Mouse (Mus musculus) ES-Bruce4 (cell line): ENCODE measurements around the gene Nsd1. TPM values are rescaled to one million over a fixed set of nuclear protein-coding genes. Genes with fewer than 3 reads are reported as not detected.

Source experiments
- H3K27ac ChIP-seq: 2 replicates; pipeline ENCODE4 v1.5.1; 2012; ENCODE audit warnings: low read length, inconsistent platforms; ENCODE audit not compliant: insufficient read depth
- H3K27me3 ChIP-seq: 2 replicates; pipeline ENCODE4 v1.6.1; 2012; ENCODE audit warnings: mild to moderate bottlenecking, low read length, inconsistent platforms; ENCODE audit not compliant: control insufficient read depth, poor library complexity, insufficient read depth, severe bottlenecking
- H3K36me3 ChIP-seq: 2 replicates; pipeline ENCODE4 v1.6.1; 2012; ENCODE audit warnings: inconsistent platforms, mild to moderate bottlenecking, low read length, moderate library complexity; ENCODE audit not compliant: control insufficient read depth, poor library complexity, insufficient read depth, severe bottlenecking
- H3K4me1 ChIP-seq: one replicate; pipeline ENCODE4 v1.8.1; 2011; ENCODE audit warnings: low read length; ENCODE audit not compliant: control insufficient read depth, insufficient read depth
- H3K4me3 ChIP-seq: 2 replicates; pipeline ENCODE4 v1.5.1; 2011; ENCODE audit warnings: low read depth, mild to moderate bottlenecking, low read length
- H3K9ac ChIP-seq: 2 replicates; pipeline ENCODE4 v1.6.1; 2012; ENCODE audit warnings: low read depth, mild to moderate bottlenecking, inconsistent platforms; ENCODE audit not compliant: poor library complexity, severe bottlenecking
- H3K9me3 ChIP-seq: replicated peaks from 2 replicates; pipeline ENCODE4 v1.6.1; 2012; ENCODE audit warnings: mild to moderate bottlenecking, low read length, inconsistent platforms; ENCODE audit not compliant: control insufficient read depth, poor library complexity, insufficient read depth, severe bottlenecking
- CTCF ChIP-seq: IDR thresholded peaks from one replicate; pipeline ENCODE4 v1.8.1; 2011; ENCODE audit warnings: low read depth, low read length
- EP300 ChIP-seq: IDR thresholded peaks from 2 replicates; pipeline ENCODE4 v1.6.1; 2011; ENCODE audit warnings: low read depth, low read length; ENCODE audit not compliant: insufficient read depth
- POLR2A ChIP-seq: IDR thresholded peaks from one replicate; pipeline ENCODE4 v1.8.1; 2011; ENCODE audit warnings: low read length; ENCODE audit not compliant: insufficient read depth
- polyA plus RNA-seq: library from polyadenylated mRNA; stranded (reverse); fragments of >200 nt; gene quantifications from 2 replicates; pipeline ENCODE4 v1.2.4, GENCODE M21; 2011; ENCODE audit warnings: low read depth; ENCODE audit not compliant: missing spikeins, insufficient read depth, insufficient read length

Nsd1 gene
- polyA plus RNA-seq, 1 experiment = 162 TPM

DNA sequence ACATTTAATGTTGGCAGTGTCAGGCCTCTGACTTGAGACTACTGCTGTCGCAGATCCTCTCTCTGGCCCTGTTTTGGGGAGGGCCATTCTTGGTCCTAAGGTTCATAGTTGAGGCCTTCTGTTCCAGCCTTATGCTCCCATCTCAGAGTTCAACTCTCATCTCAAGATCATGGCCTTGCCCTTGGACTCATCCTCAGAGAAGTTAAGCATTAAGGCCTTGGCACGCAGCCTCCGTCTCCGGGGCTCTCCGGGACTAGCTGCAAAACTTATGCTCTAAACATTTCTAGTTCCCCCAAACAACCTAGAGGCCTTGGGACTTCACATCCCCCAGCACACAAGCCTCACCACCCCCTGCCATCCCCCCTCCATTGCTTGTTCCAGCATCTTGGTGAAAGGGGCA is 41.3 kb upstream of the Nsd1 start:
- no peaks in the 10 kb centered on the region for H3K36me3 ChIP-seq
- no peaks in the 10 kb centered on the region for H3K27me3 ChIP-seq
- peaks cover 5% of the 10 kb centered on the region for H3K4me1 ChIP-seq
- no peak overlapping the region for H3K27ac ChIP-seq
- no peak overlapping the region for H3K9ac ChIP-seq
- TF ChIP-seq POLR2A (no peak), CTCF (no peak), EP300 (no peak)
- no peaks in the 10 kb centered on the region for H3K9me3 ChIP-seq
- H3K4me3 ChIP-seq = no peak overlapping the region

GRCm38 (mm10) chr13:55168958-55169369 is 40.6 kb upstream of the Nsd1 start:
- Histone ChIP-seq H3K9me3 (no peaks in the 10 kb centered on the region), H3K36me3 (no peaks in the 10 kb centered on the region), H3K4me1 (peaks cover 5% of the 10 kb centered on the region), H3K27ac (no peak overlapping the region), H3K4me3 (no peak overlapping the region), H3K9ac (no peak overlapping the region), H3K27me3 (no peaks in the 10 kb centered on the region)
- TF ChIP-seq POLR2A = no peak
- TF ChIP-seq CTCF = no peak
- no peak for TF ChIP-seq EP300

DNA sequence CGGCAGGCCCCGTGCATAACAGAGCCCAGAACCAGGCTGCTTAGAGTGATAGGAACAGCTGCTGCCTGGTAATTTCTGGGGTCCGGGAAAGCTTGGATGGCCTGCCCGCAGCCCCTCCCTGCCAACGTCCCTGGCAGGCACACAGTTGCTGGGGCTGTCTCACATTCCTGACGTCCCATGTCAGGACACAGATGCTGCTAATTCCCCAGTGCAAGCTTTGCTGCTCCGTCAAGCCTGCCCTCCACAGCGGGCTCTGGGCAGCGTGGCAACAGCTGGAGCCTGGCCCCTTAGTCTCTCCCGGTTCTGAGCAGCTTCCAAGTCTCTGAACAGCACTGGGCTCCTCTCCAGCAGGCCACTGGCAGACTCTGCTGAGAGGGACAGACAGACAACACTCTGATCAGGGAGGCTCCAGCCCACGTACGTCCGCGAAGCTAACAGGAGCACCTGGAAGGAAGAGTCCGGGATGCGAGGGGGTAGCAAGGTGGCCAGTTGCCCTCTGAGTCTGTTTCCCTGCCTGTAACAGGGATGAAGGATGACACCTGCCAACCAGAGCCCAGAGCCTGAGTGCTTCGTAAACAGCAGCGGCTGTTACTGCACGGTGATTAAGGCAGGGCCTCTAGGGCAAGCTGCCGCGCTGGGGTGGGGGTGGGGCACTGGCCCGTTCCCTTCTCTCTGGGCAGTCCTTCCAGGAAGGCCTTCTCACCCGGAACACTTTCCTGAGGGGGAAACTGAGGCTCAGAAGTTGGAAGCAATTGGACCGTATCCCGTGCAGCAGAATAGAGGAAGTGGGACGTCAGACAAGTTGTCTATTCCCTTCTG is 37.9 kb upstream of the Nsd1 start:
- peaks cover 5% of the 10 kb centered on the region for H3K4me1 ChIP-seq
- H3K27me3 ChIP-seq = no peaks in the 10 kb centered on the region
- TF ChIP-seq POLR2A = no peak
- 0 out of 2 replicates have a peak, but pooled peaks have one; percentile 7 for TF ChIP-seq EP300
- no peaks in the 10 kb centered on the region for H3K36me3 ChIP-seq
- H3K9ac ChIP-seq = no peak overlapping the region; the same call in 1 of the 2 replicates
- peak overlapping the region; percentile 11; the same call in 1 of the 2 replicates for H3K4me3 ChIP-seq
- H3K9me3 ChIP-seq = no peaks in the 10 kb centered on the region
- no peak overlapping the region for H3K27ac ChIP-seq

GRCm38 (mm10) chr13:55172336-55172770 is 37.2 kb upstream of the Nsd1 start:
- peaks cover 5% of the 10 kb centered on the region for H3K4me1 ChIP-seq
- H3K9me3 ChIP-seq = no peaks in the 10 kb centered on the region
- no peak overlapping the region for H3K4me3 ChIP-seq
- H3K36me3 ChIP-seq = no peaks in the 10 kb centered on the region
- no peak overlapping the region for H3K27ac ChIP-seq
- TF ChIP-seq CTCF (no peak), EP300 (no peak), POLR2A (no peak)
- H3K27me3 ChIP-seq = no peaks in the 10 kb centered on the region
- no peak overlapping the region for H3K9ac ChIP-seq

DNA sequence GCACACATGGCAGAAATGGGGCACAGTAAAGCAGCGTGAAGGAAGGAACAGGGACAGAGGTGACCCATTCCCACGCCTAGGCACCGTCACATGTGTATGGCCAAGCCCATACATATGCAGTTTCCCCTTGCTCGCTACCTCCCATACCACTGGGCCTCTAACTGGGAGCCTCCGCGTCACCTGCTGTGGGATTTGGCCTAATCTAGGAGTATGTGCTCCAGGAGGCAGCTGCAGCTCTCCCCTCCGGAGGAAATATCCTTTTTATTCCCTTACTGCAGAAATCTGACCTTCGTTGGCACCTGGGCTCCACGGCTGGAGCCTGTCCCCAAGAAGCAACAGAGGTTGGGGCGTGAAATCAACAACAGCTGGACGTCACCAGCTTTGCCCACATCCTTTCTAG is 35.2 kb upstream of the Nsd1 start:
- Histone ChIP-seq H3K4me1 (peaks cover 2% of the 10 kb centered on the region), H3K4me3 (no peak overlapping the region), H3K27me3 (no peaks in the 10 kb centered on the region), H3K27ac (no peak overlapping the region), H3K36me3 (no peaks in the 10 kb centered on the region), H3K9ac (no peak overlapping the region), H3K9me3 (no peaks in the 10 kb centered on the region)
- TF ChIP-seq EP300 (no peak), CTCF (no peak), POLR2A (no peak)

- H3K36me3 ChIP-seq = no peaks in the 10 kb centered on the region
- H3K27me3 ChIP-seq = no peaks in the 10 kb centered on the region
- TF ChIP-seq CTCF (no peak), EP300 (no peak), POLR2A (no peak)
- H3K9ac ChIP-seq = no peak overlapping the region
- no peak overlapping the region for H3K4me3 ChIP-seq
- no peak overlapping the region for H3K27ac ChIP-seq
- H3K4me1 ChIP-seq = peaks cover 2% of the 10 kb centered on the region
- H3K9me3 ChIP-seq = no peaks in the 10 kb centered on the region
Observed at GRCm38 (mm10) chr13:55176265-55176664, 33.3 kb upstream of the Nsd1 start.
